Comparison of ENCODE assay signal across 9 mouse cellular contexts in genomic region chr1:167691911-167692682, GRCm38 (mm10). TPM values are rescaled to one million over a fixed set of nuclear protein-coding genes. Genes with fewer than 3 reads are reported as not detected.
DNase-seq lines count a peak whose midpoint lies in the region; ATAC-seq lines count a peak whose summit lies in the region.
"Had no signal": no experiment of that assay in that cellular context is flagged by ENCODE, and none has a peak within 500 bp of the region (broad histone marks: within the 10 kb centered on the region; RNA-seq: fewer than 3 reads in every experiment).

No protein-coding gene starts in this region.

- no peak overlapping the region for H3K4me2 ChIP-seq in embryonic facial prominence, embryonic 11.5 days (ENCODE audit: low read depth, low read length)
- no peak overlapping the region for H3K4me2 ChIP-seq in intestine, embryonic 14.5 days (ENCODE audit: low read length)
- peak overlapping the region; percentile 1 for H3K4me2 ChIP-seq in neural tube, embryonic 13.5 days

- no peaks in the 10 kb centered on the region for H3K36me3 ChIP-seq in embryonic facial prominence, embryonic 11.5 days (replicated peaks; ENCODE audit: control insufficient read depth, insufficient read depth, low read depth, low read length)
- no peaks in the 10 kb centered on the region for H3K36me3 ChIP-seq in intestine, embryonic 14.5 days (ENCODE audit: control insufficient read depth, insufficient read depth, low read length)
- no peaks in the 10 kb centered on the region for H3K36me3 ChIP-seq in neural tube, embryonic 13.5 days

- no peaks in the 10 kb centered on the region for H3K9me3 ChIP-seq in embryonic facial prominence, embryonic 11.5 days (replicated peaks; ENCODE audit: control insufficient read depth, low read length)
- H3K9me3 ChIP-seq in intestine, embryonic 14.5 days (ENCODE audit: control insufficient read depth, low read length), result no peaks in the 10 kb centered on the region
- no peaks in the 10 kb centered on the region for H3K9me3 ChIP-seq in neural tube, embryonic 13.5 days

- no peaks in the 10 kb centered on the region; the same call in 1 of the 2 replicates for H3K4me1 ChIP-seq in embryonic facial prominence, embryonic 11.5 days (ENCODE audit: control insufficient read depth, insufficient read depth, low read length)
- H3K4me1 ChIP-seq in intestine, embryonic 14.5 days (replicated peaks; ENCODE audit: control insufficient read depth, insufficient read depth, low read length), result no peaks in the 10 kb centered on the region; the same call in 1 of the 2 replicates
- H3K4me1 ChIP-seq in neural tube, embryonic 13.5 days (replicated peaks), result peaks cover 24% of the 10 kb centered on the region

- H3K27me3 ChIP-seq in embryonic facial prominence, embryonic 11.5 days (ENCODE audit: control insufficient read depth, insufficient read depth, low read length), result peaks cover 70% of the 10 kb centered on the region
- peaks cover 99% of the 10 kb centered on the region for H3K27me3 ChIP-seq in intestine, embryonic 14.5 days (replicated peaks; ENCODE audit: control insufficient read depth, insufficient read depth, low read length)
- H3K27me3 ChIP-seq in neural tube, embryonic 13.5 days, result peaks cover 98% of the 10 kb centered on the region

- H3K9ac ChIP-seq in embryonic facial prominence, embryonic 11.5 days (replicated peaks; ENCODE audit: low read length), result no peak overlapping the region
- H3K9ac ChIP-seq in intestine, embryonic 14.5 days (ENCODE audit: low read length), result no peak overlapping the region
- H3K9ac ChIP-seq in neural tube, embryonic 13.5 days, result no peak overlapping the region; the same call in 1 of the 2 replicates

- no peak for ATAC-seq in embryonic facial prominence, embryonic 11.5 days (replicated peaks; ENCODE audit: insufficient number of reproducible peaks, low FRiP score, low TSS enrichment, low read depth)
- ATAC-seq in intestine, embryonic 14.5 days (replicated peaks; ENCODE audit: low FRiP score, low TSS enrichment, low read depth), result no peak
- no peak for ATAC-seq in neural tube, embryonic 13.5 days (ENCODE audit: low read depth)
- ATAC-seq: Patski had no signal

- H3K4me3 ChIP-seq in embryonic facial prominence, embryonic 11.5 days (ENCODE audit: low read depth, low read length), result peak overlapping the region; percentile 13; the same call in 1 of the 2 replicates
- H3K4me3 ChIP-seq in intestine, embryonic 14.5 days (ENCODE audit: low read depth, low read length), result 0 out of 2 replicates have a peak overlapping the region, but pooled peaks have one; percentile 1
- H3K4me3 ChIP-seq in neural tube, embryonic 13.5 days, result no peak overlapping the region

- no peak overlapping the region for H3K27ac ChIP-seq in embryonic facial prominence, embryonic 11.5 days (replicated peaks; ENCODE audit: low read depth, low read length)
- H3K27ac ChIP-seq in intestine, embryonic 14.5 days (ENCODE audit: low read depth), result no peak overlapping the region
- no peak overlapping the region for H3K27ac ChIP-seq in neural tube, embryonic 13.5 days (replicated peaks)

- under 1% methylated on average over 44 of the region's 44 CpGs for WGBS in embryonic facial prominence, embryonic 11.5 days
- under 1% methylated on average over 44 of the region's 44 CpGs for WGBS in intestine, embryonic 14.5 days
- WGBS in neural tube, embryonic 13.5 days, result 1% methylated on average over 44 of the region's 44 CpGs

- DNase-seq in kidney, postnatal 4 days, result peak; percentile 19 to 34
- no peak for DNase-seq in kidney, postnatal 36 days
- DNase-seq in embryonic facial prominence, embryonic 11.5 days (ENCODE audit: low spot score), result peak; percentile 15
- peak; percentile 79 for DNase-seq in intestine, embryonic 14.5 days (ENCODE audit: low spot score)
- no peak for DNase-seq in left cerebral cortex, adult 11 months (ENCODE audit: low spot score)
- no peak for DNase-seq in layer of hippocampus, postnatal 36 days
- no peak for DNase-seq in adrenal gland, postnatal 10 days

RNA-seq across cellular contexts. Expression of gene Lmx1a, which starts 3.1 kb away (rescaled TPM):
- polyA plus RNA-seq in embryonic facial prominence, embryonic 11.5 days (2014; fragmentation: Nextera tagmentation; extraction: Ambion mirVana), result 2.6 and 2.9 TPM in 2 replicates
- polyA plus RNA-seq in intestine, embryonic 14.5 days (2014; fragmentation: Nextera tagmentation; extraction: Ambion mirVana), result 0.16 and 0.41 TPM in 2 replicates
- polyA plus RNA-seq in neural tube, embryonic 13.5 days (2015; fragmentation: Nextera tagmentation; extraction: Ambion mirVana), result 0.85 and 1.2 TPM in 2 replicates
- under 1 TPM; 0.18 to 0.22 TPM for total RNA-seq in layer of hippocampus, postnatal 36 days (2021)
- under 1 TPM; 0.15 to 0.21 TPM for total RNA-seq in adrenal gland, postnatal 10 days (2021)

Comparison
In these comparisons a context has a peak if more than half of its experiments do, and no peak if none do; other contexts are left out.
1. DNase-seq: peak in kidney, postnatal 4 days (2 of 2), embryonic facial prominence, embryonic 11.5 days (single experiment) and intestine, embryonic 14.5 days (single experiment); none in kidney, postnatal 36 days (0 of 2), left cerebral cortex, adult 11 months (single experiment), layer of hippocampus, postnatal 36 days (0 of 2) and adrenal gland, postnatal 10 days (single experiment).